Mouse (Mus musculus): ENCODE measurements at regions not wholly inside any gene's neighbourhood (a gene's known extent, or its start where the extent isn't known, plus 50 kb on each side); places are given as distances from the start of the nearest gene placed in this dataset.
A peak's percentile ranks its signal among the peaks of the same experiment; 100 is the strongest.

DNA sequence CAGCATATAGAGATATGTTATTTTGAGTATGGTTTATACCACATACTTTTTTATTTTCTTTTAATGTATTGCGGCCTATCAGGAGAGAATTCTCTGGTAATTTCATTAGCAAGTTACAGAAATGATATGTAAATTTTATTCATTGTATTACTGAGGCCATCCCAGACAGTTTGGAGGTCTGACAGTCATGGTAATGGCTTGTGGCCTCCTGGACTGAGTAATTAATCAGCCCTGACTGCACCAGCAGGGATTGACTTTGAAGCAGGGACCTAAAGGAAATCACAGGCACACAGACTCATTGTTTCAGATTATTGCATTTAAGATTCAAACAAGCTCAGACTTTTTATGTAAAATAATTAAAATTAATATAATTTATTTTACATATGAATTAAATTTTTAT, 435.9 kb upstream of the Siglech start:
- 54% methylated on average over 1 of the region's 1 CpGs for WGBS

DNA sequence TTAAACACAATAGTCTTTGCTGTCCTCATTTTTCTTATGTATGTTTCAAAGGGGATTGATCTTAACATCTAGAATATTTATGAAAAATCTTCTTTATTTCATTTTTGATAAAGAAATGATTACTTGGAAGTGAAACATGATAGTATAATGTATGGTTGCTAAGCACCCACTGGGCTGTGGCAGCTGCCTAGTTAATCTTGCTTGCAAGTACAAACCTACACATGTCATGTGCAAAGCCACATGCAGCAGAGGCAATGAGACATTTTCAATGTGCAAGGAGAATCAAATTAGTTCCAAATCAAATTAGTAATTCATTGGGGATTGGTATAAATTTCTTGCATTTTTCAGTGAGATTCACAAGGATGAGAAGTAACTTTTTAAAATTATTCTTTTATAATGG, 428.1 kb upstream of the Siglech start:
- H3K27ac ChIP-seq = no peak overlapping the region
- no peak for ATAC-seq (ENCODE audit: low FRiP score)

More for the DNA sequence above, 435.9 kb upstream of the Siglech start:
- H3K36me3 ChIP-seq = no peaks in the 10 kb centered on the region
- no peak overlapping the region for H3K4me3 ChIP-seq
- no peaks in the 10 kb centered on the region for H3K9me3 ChIP-seq
- no peak overlapping the region for H3K4me2 ChIP-seq
- H3K4me1 ChIP-seq (replicated peaks) = no peaks in the 10 kb centered on the region
- ATAC-seq (ENCODE audit: low FRiP score) = peak; percentile 85
- H3K27me3 ChIP-seq = no peaks in the 10 kb centered on the region
- no peak overlapping the region for H3K9ac ChIP-seq
- H3K27ac ChIP-seq = no peak overlapping the region

More for the DNA sequence above, 428.1 kb upstream of the Siglech start:
- H3K9me3 ChIP-seq = no peaks in the 10 kb centered on the region
- no peaks in the 10 kb centered on the region for H3K27me3 ChIP-seq
- no peak overlapping the region for H3K9ac ChIP-seq
- no peak overlapping the region for H3K4me2 ChIP-seq
- no peaks in the 10 kb centered on the region for H3K4me1 ChIP-seq (replicated peaks)
- no peaks in the 10 kb centered on the region for H3K36me3 ChIP-seq
- H3K4me3 ChIP-seq = no peak overlapping the region
